Mouse (Mus musculus) limb, embryonic 13.5 days (tissue): Measurements from ENCODE around the gene Dennd1a. TPM values are rescaled to one million over a fixed set of nuclear protein-coding genes. Genes with fewer than 3 reads are reported as not detected.

ENCODE experiments used
- ATAC-seq: fragments of 200-750 bp; cut with Nextera tagmentation; 2 replicates; pipeline ENCODE4 v1.8.0; 2017; ENCODE audit warnings: low read depth, moderate number of reproducible peaks, moderate TSS enrichment; ENCODE audit not compliant: low FRiP score
- H3K27ac ChIP-seq: fragments of 300-500 bp; sonication (generic); 2 replicates; pipeline ENCODE4 v1.5.1; 2015; ENCODE audit warnings: inconsistent platforms, mild to moderate bottlenecking, moderate library complexity
- H3K27me3 ChIP-seq: fragments of 300-500 bp; sonication (generic); 2 replicates; pipeline ENCODE4 v1.6.1; 2015; ENCODE audit warnings: mild to moderate bottlenecking, inconsistent platforms
- H3K36me3 ChIP-seq: fragments of 300-500 bp; sonication (generic); 2 replicates; pipeline ENCODE4 v1.6.1; 2015; ENCODE audit warnings: inconsistent platforms, mild to moderate bottlenecking, moderate library complexity
- H3K4me1 ChIP-seq: fragments of 300-500 bp; sonication (generic); 2 replicates; pipeline ENCODE4 v1.6.1; 2015; ENCODE audit warnings: inconsistent platforms
- H3K4me2 ChIP-seq: fragments of 300-500 bp; sonication (generic); replicated peaks from 2 replicates; pipeline ENCODE4 v1.6.1; 2015; ENCODE audit warnings: inconsistent platforms, mild to moderate bottlenecking, moderate library complexity
- H3K4me3 ChIP-seq: fragments of 300-500 bp; sonication (generic); 2 replicates; pipeline ENCODE4 v1.5.1; 2015; ENCODE audit warnings: moderate library complexity, mild to moderate bottlenecking, inconsistent platforms
- H3K9ac ChIP-seq: fragments of 300-500 bp; sonication (generic); 2 replicates; pipeline ENCODE4 v1.6.1; 2015; ENCODE audit warnings: mild to moderate bottlenecking, inconsistent platforms
- H3K9me3 ChIP-seq: fragments of 300-500 bp; sonication (generic); 2 replicates; pipeline ENCODE4 v1.6.1; 2016; ENCODE audit warnings: inconsistent platforms
- WGBS: fragments of 180-500 bp; shearing (Covaris S2); methylation state at CpG from one replicate; pipeline ENCODE4 v1.1.7; 2015; 5-methylcytosine and 5-hydroxymethylcytosine counted together
- polyA plus RNA-seq: library from polyadenylated mRNA; unstranded; fragments of >200 nt; fragmentation: Nextera tagmentation; extraction: Ambion mirVana; gene quantifications from 2 replicates; pipeline ENCODE4 v1.2.1, GENCODE M21; 2015

The Dennd1a gene
- polyA plus RNA-seq, 1 experiment from 2014 or later: 15.8 TPM

DNA sequence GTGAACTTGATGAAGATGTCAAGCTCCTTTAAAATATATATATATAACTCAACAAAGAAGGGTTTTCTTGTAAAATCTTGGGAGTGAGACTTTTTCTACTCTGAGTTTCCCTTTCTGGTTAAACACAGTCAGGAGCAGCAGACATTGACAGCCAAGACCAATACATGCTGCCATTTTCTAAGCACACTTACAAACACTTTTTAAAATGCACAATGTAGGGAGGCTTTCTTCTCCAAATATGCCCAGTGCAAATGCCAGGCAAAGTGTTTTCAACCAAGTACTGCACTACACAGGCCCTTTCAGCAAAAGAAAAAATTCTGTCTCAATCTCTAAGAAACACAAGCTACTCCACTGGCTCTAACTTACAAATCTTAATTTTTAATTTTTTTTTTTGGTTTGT lies 65.7 kb downstream of the Dennd1a start:
- Histone ChIP-seq H3K27ac (no peak overlapping the region), H3K9me3 (no peaks in the 10 kb centered on the region), H3K27me3 (no peaks in the 10 kb centered on the region), H3K4me3 (no peak overlapping the region), H3K36me3 (no peaks in the 10 kb centered on the region), H3K4me2 (no peak overlapping the region), H3K4me1 (peaks cover 23% of the 10 kb centered on the region), H3K9ac (no peak overlapping the region)
- ATAC-seq: no peak

GRCm38 (mm10) chr2:38220687-38221435 lies 66.3 kb downstream of the Dennd1a start:
- WGBS: 33% methylated on average over 4 of the region's 4 CpGs
- Histone ChIP-seq H3K4me1 (peaks cover 22% of the 10 kb centered on the region), H3K4me3 (no peak overlapping the region), H3K4me2 (no peak overlapping the region), H3K27ac (no peak overlapping the region), H3K27me3 (no peaks in the 10 kb centered on the region), H3K36me3 (no peaks in the 10 kb centered on the region), H3K9ac (no peak overlapping the region), H3K9me3 (no peaks in the 10 kb centered on the region)
- no peak for ATAC-seq

- Histone ChIP-seq H3K9me3 (no peaks in the 10 kb centered on the region), H3K4me2 (no peak overlapping the region), H3K27me3 (no peaks in the 10 kb centered on the region), H3K9ac (no peak overlapping the region), H3K4me3 (no peak overlapping the region), H3K36me3 (no peaks in the 10 kb centered on the region), H3K4me1 (peaks cover 19% of the 10 kb centered on the region), H3K27ac (no peak overlapping the region)
- WGBS: 89% methylated on average over 2 of the region's 2 CpGs
- no peak for ATAC-seq
These were observed 67.5 kb downstream of the Dennd1a start for GRCm38 (mm10) chr2:38219666-38220065.

- Histone ChIP-seq H3K4me3 (no peak overlapping the region), H3K9me3 (peaks cover 4% of the 10 kb centered on the region; the same call in 1 of the 2 replicates), H3K27ac (no peak overlapping the region), H3K4me1 (no peaks in the 10 kb centered on the region), H3K27me3 (no peaks in the 10 kb centered on the region), H3K36me3 (no peaks in the 10 kb centered on the region), H3K9ac (no peak overlapping the region), H3K4me2 (no peak overlapping the region)
- ATAC-seq: no peak
- WGBS: 72% methylated on average over 1 of the region's 1 CpGs
These were observed 74.1 kb downstream of the Dennd1a start for GRCm38 (mm10) chr2:38213041-38213440.

GRCm38 (mm10) chr2:38211426-38211825 lies 75.8 kb downstream of the Dennd1a start:
- 94% methylated on average over 2 of the region's 2 CpGs for WGBS
- Histone ChIP-seq H3K36me3 (no peaks in the 10 kb centered on the region), H3K9ac (no peak overlapping the region), H3K27ac (no peak overlapping the region), H3K9me3 (peaks cover 4% of the 10 kb centered on the region; the same call in 1 of the 2 replicates), H3K4me2 (no peak overlapping the region), H3K27me3 (no peaks in the 10 kb centered on the region), H3K4me3 (no peak overlapping the region), H3K4me1 (no peaks in the 10 kb centered on the region)
- ATAC-seq: no peak

DNA sequence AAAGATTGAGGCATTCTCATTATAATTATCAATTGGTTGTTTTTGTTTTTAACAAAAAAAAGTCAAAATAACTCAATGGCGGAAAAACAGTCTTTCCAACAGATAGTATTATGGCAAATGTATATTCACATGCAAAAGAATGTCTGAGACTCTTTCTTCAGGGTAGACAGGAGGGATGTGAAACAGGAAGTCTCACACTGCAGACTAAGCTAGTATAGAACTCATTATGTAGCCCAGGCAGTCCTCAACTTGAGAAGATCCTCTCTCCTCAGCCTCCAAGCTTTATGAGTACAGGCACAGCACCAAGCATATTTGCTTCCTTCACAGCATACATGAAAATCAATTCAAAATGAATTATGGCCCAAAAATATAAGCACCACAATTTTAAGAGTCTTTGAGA lies 79.4 kb downstream of the Dennd1a start:
- Histone ChIP-seq H3K9ac (no peak overlapping the region), H3K27ac (no peak overlapping the region), H3K9me3 (peaks cover 4% of the 10 kb centered on the region; the same call in 1 of the 2 replicates), H3K36me3 (no peaks in the 10 kb centered on the region), H3K4me1 (no peaks in the 10 kb centered on the region), H3K4me3 (no peak overlapping the region), H3K4me2 (no peak overlapping the region), H3K27me3 (no peaks in the 10 kb centered on the region)
- no peak for ATAC-seq
- 93% methylated on average over 1 of the region's 1 CpGs for whole genome bisulfite sequencing

GRCm38 (mm10) chr2:38205281-38205680 lies 81.9 kb downstream of the Dennd1a start:
- Histone ChIP-seq H3K9ac (no peak overlapping the region), H3K4me3 (no peak overlapping the region), H3K27me3 (no peaks in the 10 kb centered on the region), H3K9me3 (peaks cover 4% of the 10 kb centered on the region; the same call in 1 of the 2 replicates), H3K36me3 (no peaks in the 10 kb centered on the region), H3K4me2 (no peak overlapping the region), H3K4me1 (no peaks in the 10 kb centered on the region), H3K27ac (no peak overlapping the region)
- 74% methylated on average over 5 of the region's 5 CpGs for WGBS
- no peak for ATAC-seq

GRCm38 (mm10) chr2:38204696-38205095 lies 82.5 kb downstream of the Dennd1a start:
- Histone ChIP-seq H3K4me2 (no peak overlapping the region), H3K36me3 (no peaks in the 10 kb centered on the region), H3K4me1 (no peaks in the 10 kb centered on the region), H3K27me3 (no peaks in the 10 kb centered on the region), H3K4me3 (no peak overlapping the region), H3K9ac (no peak overlapping the region), H3K27ac (no peak overlapping the region), H3K9me3 (peaks cover 4% of the 10 kb centered on the region; the same call in 1 of the 2 replicates)
- ATAC-seq: no peak
- 37% methylated on average over 2 of the region's 2 CpGs for WGBS

GRCm38 (mm10) chr2:38198072-38198471 lies 89.1 kb downstream of the Dennd1a start:
- H3K27me3 ChIP-seq: no peaks in the 10 kb centered on the region
- no peak overlapping the region for H3K4me3 ChIP-seq
- H3K36me3 ChIP-seq: no peaks in the 10 kb centered on the region
- H3K4me1 ChIP-seq: peaks cover 15% of the 10 kb centered on the region
- H3K9me3 ChIP-seq: no peaks in the 10 kb centered on the region
- H3K9ac ChIP-seq: no peak overlapping the region
- H3K27ac ChIP-seq: no peak overlapping the region
- 81% methylated on average over 1 of the region's 1 CpGs for WGBS
- no peak overlapping the region for H3K4me2 ChIP-seq
- no peak for ATAC-seq

- no peaks in the 10 kb centered on the region for H3K9me3 ChIP-seq
- H3K4me3 ChIP-seq: no peak overlapping the region
- 38% methylated on average over 9 of the region's 9 CpGs for WGBS
- no peak overlapping the region for H3K27ac ChIP-seq
- no peaks in the 10 kb centered on the region for H3K27me3 ChIP-seq
- H3K4me1 ChIP-seq: peaks cover 15% of the 10 kb centered on the region
- no peak for ATAC-seq
- H3K4me2 ChIP-seq: 0 out of 2 replicates have a peak overlapping the region, but pooled peaks have one; percentile 4
- no peak overlapping the region for H3K9ac ChIP-seq
- no peaks in the 10 kb centered on the region for H3K36me3 ChIP-seq
These were observed 90.8 kb downstream of the Dennd1a start for GRCm38 (mm10) chr2:38196199-38197060.

- H3K36me3 ChIP-seq: no peaks in the 10 kb centered on the region
- WGBS: 94% methylated on average over 1 of the region's 1 CpGs
- no peaks in the 10 kb centered on the region for H3K9me3 ChIP-seq
- no peak overlapping the region for H3K27ac ChIP-seq
- peaks cover 10% of the 10 kb centered on the region for H3K4me1 ChIP-seq
- H3K4me2 ChIP-seq: no peak overlapping the region
- H3K27me3 ChIP-seq: no peaks in the 10 kb centered on the region
- ATAC-seq: no peak
- H3K4me3 ChIP-seq: no peak overlapping the region
- H3K9ac ChIP-seq: no peak overlapping the region
These were observed 95.2 kb downstream of the Dennd1a start for GRCm38 (mm10) chr2:38192007-38192406.

- no peaks in the 10 kb centered on the region for H3K36me3 ChIP-seq
- H3K4me3 ChIP-seq: no peak overlapping the region
- no peak for ATAC-seq
- no peaks in the 10 kb centered on the region for H3K27me3 ChIP-seq
- no peak overlapping the region for H3K27ac ChIP-seq
- no peaks in the 10 kb centered on the region for H3K9me3 ChIP-seq
- H3K9ac ChIP-seq: no peak overlapping the region
- no peak overlapping the region for H3K4me2 ChIP-seq
- peaks cover 6% of the 10 kb centered on the region for H3K4me1 ChIP-seq
These were observed 95.6 kb downstream of the Dennd1a start for GRCm38 (mm10) chr2:38191601-38192000.
